Mouse (Mus musculus) embryonic facial prominence, embryonic 14.5 days (tissue): ENCODE results near the gene Prl2c1. TPM values are rescaled to one million over a fixed set of nuclear protein-coding genes. Genes with fewer than 3 reads are reported as not detected.
A peak's percentile ranks its signal among the peaks of the same experiment; 100 is the strongest.
"Not testable (repeated sequence)": the region's sequence is repeated elsewhere in the genome, so short reads cannot be mapped to it uniquely, and the experiment has no call there.

Experiments
- ATAC-seq: fragments of 200-750 bp; cut with Nextera tagmentation; 2 replicates; pipeline ENCODE4 v1.8.0; 2017; ENCODE audit warnings: low read depth, moderate number of reproducible peaks, moderate TSS enrichment
- DNase-seq: peaks from one replicate; pipeline ENCODE4 v3.0.0-alpha.2; 2015; ENCODE audit warnings: low spot score
- H3K27ac ChIP-seq: fragments of 300-500 bp; sonication (generic); replicated peaks from 2 replicates; pipeline ENCODE4 v1.5.1; 2014; ENCODE audit warnings: low read depth, mild to moderate bottlenecking, low read length, moderate library complexity
- H3K27me3 ChIP-seq: fragments of 300-500 bp; sonication (generic); replicated peaks from 2 replicates; pipeline ENCODE4 v1.6.1; 2014; ENCODE audit warnings: low read length; ENCODE audit not compliant: control insufficient read depth, insufficient read depth
- H3K36me3 ChIP-seq: fragments of 300-500 bp; sonication (generic); 2 replicates; pipeline ENCODE4 v1.6.1; 2014; ENCODE audit warnings: low read length, mixed read lengths; ENCODE audit not compliant: control insufficient read depth, insufficient read depth
- H3K4me1 ChIP-seq: fragments of 300-500 bp; sonication (generic); 2 replicates; pipeline ENCODE4 v1.6.1; 2014; ENCODE audit warnings: antibody characterized with exemption, low read length; ENCODE audit not compliant: control insufficient read depth, insufficient read depth
- H3K4me2 ChIP-seq: fragments of 300-500 bp; sonication (generic); 2 replicates; pipeline ENCODE4 v1.6.1; 2014; ENCODE audit warnings: low read depth, mild to moderate bottlenecking, low read length, moderate library complexity, mixed read lengths
- H3K4me3 ChIP-seq: fragments of 300-500 bp; sonication (generic); 2 replicates; pipeline ENCODE4 v1.5.1; 2014; ENCODE audit warnings: low read depth, mild to moderate bottlenecking, low read length
- H3K9ac ChIP-seq: fragments of 300-500 bp; sonication (generic); 2 replicates; pipeline ENCODE4 v1.6.1; 2014; ENCODE audit warnings: low read depth, mild to moderate bottlenecking, low read length, moderate library complexity, mixed read lengths
- H3K9me3 ChIP-seq: fragments of 300-500 bp; sonication (generic); 2 replicates; pipeline ENCODE4 v1.6.1; 2016; ENCODE audit warnings: low read length; ENCODE audit not compliant: control insufficient read depth
- WGBS: fragments of 180-500 bp; shearing (Covaris S2); extraction: QIAGEN DNeasy Blood & Tissue Kit; methylation state at CpG from one replicate; pipeline ENCODE4 v1.1.7; 2014; 5-methylcytosine and 5-hydroxymethylcytosine counted together
- polyA plus RNA-seq: library from polyadenylated mRNA; unstranded; fragments of >200 nt; fragmentation: Nextera tagmentation; extraction: Ambion mirVana; gene quantifications from 2 replicates; pipeline ENCODE4 v1.2.1, GENCODE M21; 2014

Gene Prl2c1
- not detected in 2 replicates for polyA plus RNA-seq

GRCm38 (mm10) chr13:27849042-27849441 is at the start of gene Prl2c1:
TSS of gene Prl2c1 (plus strand) at chr13:27849342.
- H3K4me1 ChIP-seq, result no peaks in the 10 kb centered on the region
- no peak for DNase-seq

DNA sequence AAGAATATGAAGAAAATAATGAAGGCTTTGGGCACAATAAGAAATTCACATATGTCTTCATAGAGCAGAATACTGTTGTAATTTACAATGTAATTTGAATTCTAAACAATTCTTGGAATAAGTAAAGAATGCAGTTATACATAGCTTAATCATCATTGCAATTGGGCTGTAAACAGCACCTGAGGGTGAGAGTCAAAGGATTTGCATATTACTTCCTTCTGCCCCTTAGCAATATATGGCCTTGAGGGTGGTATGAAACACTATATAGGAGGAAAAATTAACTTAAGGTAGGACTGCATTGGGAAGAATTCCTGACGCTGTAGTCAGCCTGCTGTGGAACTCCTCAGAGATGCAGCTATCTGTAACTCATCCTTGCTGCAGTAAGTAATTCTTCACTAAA is 47.8 kb upstream of the Prl2c1 start, which contains the start of gene Prl2a1:
Gene Prl2a1, plus strand, starts transcription at position 301 of the 400 bp plus-strand sequence.
- H3K9ac ChIP-seq, result no peak within 1 kb of the TSS
- H3K4me3 ChIP-seq, result no peak within 1 kb of the TSS
- H3K4me1 ChIP-seq, result no peaks in the 10 kb centered on the region
- no peaks in the 10 kb centered on the region for H3K27me3 ChIP-seq
- no peak within 1 kb of the TSS for H3K4me2 ChIP-seq
- WGBS, result 81% methylated on average over 1 of the region's 1 CpGs
- no peak within 1 kb of the TSS for H3K27ac ChIP-seq
- ATAC-seq, result no peak
- H3K36me3 ChIP-seq, result no peaks in the 10 kb centered on the region
- DNase-seq, result no peak
- no peaks in the 10 kb centered on the region for H3K9me3 ChIP-seq

More at GRCm38 (mm10) chr13:27849042-27849441, at the start of gene Prl2c1:
- Histone ChIP-seq H3K27ac (no peak within 1 kb of the TSS), H3K36me3 (no peaks in the 10 kb centered on the region), H3K4me2 (no peak within 1 kb of the TSS), H3K27me3 (no peaks in the 10 kb centered on the region), H3K9ac (no peak within 1 kb of the TSS), H3K4me3 (no peak within 1 kb of the TSS), H3K9me3 (no peaks in the 10 kb centered on the region)
- ATAC-seq, result no peak
- WGBS, result 89% methylated on average over 3 of the region's 3 CpGs

- DNase-seq (peak; percentile 1), ATAC-seq (no peak)
- H3K27ac ChIP-seq, result no peak overlapping the region
- H3K9me3 ChIP-seq, result no peaks in the 10 kb centered on the region
- H3K36me3 ChIP-seq, result no peaks in the 10 kb centered on the region
- no peak overlapping the region for H3K9ac ChIP-seq
- H3K27me3 ChIP-seq, result no peaks in the 10 kb centered on the region
- WGBS, result 77% methylated on average over 1 of the region's 1 CpGs
- H3K4me2 ChIP-seq, result no peak overlapping the region
- H3K4me3 ChIP-seq, result no peak overlapping the region
- no peaks in the 10 kb centered on the region for H3K4me1 ChIP-seq
Measured at GRCm38 (mm10) chr13:27802765-27803164, 46.4 kb upstream of the Prl2c1 start.

GRCm38 (mm10) chr13:27904236-27904635 is 55.1 kb downstream of the Prl2c1 start:
- H3K27ac ChIP-seq, H3K9me3 ChIP-seq, ATAC-seq, H3K4me3 ChIP-seq, H3K27me3 ChIP-seq, H3K9ac ChIP-seq, DNase-seq, H3K4me1 ChIP-seq, H3K36me3 ChIP-seq, H3K4me2 ChIP-seq: not testable (repeated sequence)
- 94% methylated on average over 2 of the region's 2 CpGs for WGBS

Other genes starting within 250 kb of the Prl2c1 start
- not detected in 2 replicates for gene Prl7b1, start 238.8 kb upstream of the Prl2c1 start, polyA plus RNA-seq
- gene Prl7a1, start 206.8 kb upstream of the Prl2c1 start, polyA plus RNA-seq, result not detected in 2 replicates
- gene Prl7a2, start 181.3 kb upstream of the Prl2c1 start, polyA plus RNA-seq, result not detected in 2 replicates
- not detected in 2 replicates for gene Prl7d1, start 132.6 kb upstream of the Prl2c1 start, polyA plus RNA-seq
- gene Prl7c1, start 68.5 kb upstream of the Prl2c1 start, polyA plus RNA-seq, result not detected in 2 replicates
- gene Prl2a1, start 47.7 kb upstream of the Prl2c1 start, polyA plus RNA-seq, result not detected in 2 replicates
- not detected in 2 replicates for gene Prl4a1, start 166.9 kb downstream of the Prl2c1 start, polyA plus RNA-seq